In the genomic region with DNA sequence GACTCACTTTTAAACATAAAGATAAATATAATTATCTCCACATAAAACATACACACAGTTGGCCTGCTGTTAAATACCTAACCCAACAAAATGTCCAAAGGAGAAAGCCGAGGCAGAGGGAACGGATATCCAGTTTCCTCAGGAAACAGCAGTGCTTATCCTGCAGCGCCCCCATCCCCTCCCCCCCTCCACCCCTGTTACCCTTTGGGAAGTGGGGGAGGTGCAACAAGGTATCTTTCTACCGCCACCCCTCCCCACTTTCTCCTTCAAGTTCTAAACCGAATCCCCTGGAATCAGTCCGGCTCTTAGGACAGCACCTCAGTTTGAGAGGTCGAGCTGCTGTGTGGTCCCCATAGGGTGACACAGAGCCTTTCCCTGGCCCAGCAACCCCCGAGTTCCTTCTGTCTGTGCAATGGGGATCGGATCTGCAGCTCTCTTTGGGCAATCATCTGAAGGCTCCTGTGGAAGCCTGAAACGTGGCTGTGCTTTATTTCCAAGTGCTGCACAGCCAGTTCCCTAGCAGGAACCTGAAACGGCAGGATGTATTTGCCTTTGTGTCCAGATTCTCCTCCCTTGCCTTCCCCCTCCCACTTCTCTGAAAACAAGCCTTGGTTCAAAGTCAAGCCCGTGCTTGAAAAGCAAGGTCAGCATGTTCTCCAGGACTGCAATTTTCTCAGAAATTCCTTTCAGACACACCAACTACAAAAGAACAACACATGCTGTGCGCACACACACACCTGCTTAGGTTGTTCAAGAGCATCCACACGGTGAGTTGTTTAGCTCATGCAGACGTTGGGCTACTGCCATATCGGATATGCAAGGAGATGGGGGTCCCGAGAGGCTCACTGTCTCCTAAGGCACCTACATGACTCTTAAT, we compare ENCODE assay signal across 9 mouse cellular contexts. TPM values are rescaled to one million over a fixed set of nuclear protein-coding genes. Genes with fewer than 3 reads are reported as not detected.
DNase-seq lines count a peak whose midpoint lies in the region; ATAC-seq lines count a peak whose summit lies in the region.
"Had no signal": no experiment of that assay in that cellular context is flagged by ENCODE, and none has a peak within 500 bp of the region (broad histone marks: within the 10 kb centered on the region; RNA-seq: fewer than 3 reads in every experiment).

No protein-coding gene starts in this region.

- H3K27ac ChIP-seq in heart, embryonic 13.5 days (replicated peaks): peak overlapping the region; percentile 85
- H3K27ac ChIP-seq in limb, embryonic 13.5 days: peak overlapping the region; percentile 64

- peak overlapping the region; percentile 60 for H3K9ac ChIP-seq in heart, embryonic 13.5 days
- no peak overlapping the region for H3K9ac ChIP-seq in limb, embryonic 13.5 days

- H3K4me2 ChIP-seq in heart, embryonic 13.5 days: no peak overlapping the region
- no peak overlapping the region for H3K4me2 ChIP-seq in limb, embryonic 13.5 days (replicated peaks)

- peaks cover 61% of the 10 kb centered on the region for H3K36me3 ChIP-seq in heart, embryonic 13.5 days
- peaks cover 61% of the 10 kb centered on the region for H3K36me3 ChIP-seq in limb, embryonic 13.5 days

- H3K27me3 ChIP-seq in heart, embryonic 13.5 days (replicated peaks): no peaks in the 10 kb centered on the region
- no peaks in the 10 kb centered on the region for H3K27me3 ChIP-seq in limb, embryonic 13.5 days

- 31% methylated on average over 17 of the region's 17 CpGs for WGBS in heart, embryonic 13.5 days
- WGBS in limb, embryonic 13.5 days: 21% methylated on average over 17 of the region's 17 CpGs

- H3K4me3 ChIP-seq in heart, embryonic 13.5 days: no peak overlapping the region
- no peak overlapping the region for H3K4me3 ChIP-seq in limb, embryonic 13.5 days

- no peaks in the 10 kb centered on the region for H3K9me3 ChIP-seq in heart, embryonic 13.5 days
- H3K9me3 ChIP-seq in limb, embryonic 13.5 days: no peaks in the 10 kb centered on the region

- intact Hi-C loops in left cerebral cortex, postnatal 10 days (cut with DNase I): loop anchor here (5.0 kb wide), 1 partner anchor 187 kb away; no protein-coding TSS in a partner anchor

- no peak for ATAC-seq in heart, embryonic 13.5 days (ENCODE audit: extremely low read depth, insufficient number of reproducible peaks, low FRiP score, low TSS enrichment)
- no peak for ATAC-seq in limb, embryonic 13.5 days (ENCODE audit: low FRiP score, low read depth)

- peak; percentile 35 for DNase-seq in adrenal gland, postnatal 14 days
- DNase-seq in adrenal gland, postnatal 10 days: no peak
- DNase-seq in 416B (ENCODE audit: low read depth): peak; percentile 12
- no peak for DNase-seq in cerebellum, postnatal 10 days
- no peak for DNase-seq in spleen, postnatal 4 days (ENCODE audit: low spot score in 2 of 2)
- no peak for DNase-seq in left cerebral cortex, postnatal 10 days (ENCODE audit: extremely low spot score in 1 of 2, low spot score in 2 of 2)
- DNase-seq: cerebellum, postnatal 25 days had no signal

- H3K4me1 ChIP-seq in heart, embryonic 13.5 days: peaks cover 58% of the 10 kb centered on the region
- peaks cover 80% of the 10 kb centered on the region for H3K4me1 ChIP-seq in limb, embryonic 13.5 days

RNA-seq across cellular contexts. Expression of a gene that starts 17.6 kb away (rescaled TPM):
- total RNA-seq in adrenal gland, postnatal 14 days (2021): 70.7 and 76.7 TPM in 2 replicates
- 10 to 100 TPM; 68.5 to 75.2 TPM for total RNA-seq in adrenal gland, postnatal 10 days (2021)
- 145 and 181 TPM in 2 replicates for polyA plus RNA-seq in heart, embryonic 13.5 days (2015; fragmentation: Nextera tagmentation; extraction: Ambion mirVana)
- 163 and 165 TPM in 2 replicates for polyA plus RNA-seq in limb, embryonic 13.5 days (2015; fragmentation: Nextera tagmentation; extraction: Ambion mirVana)
- 10 to 100 TPM; 77.9 to 81.4 TPM for total RNA-seq in left cerebral cortex, postnatal 10 days (2021)

RNA-seq across cellular contexts. Expression of a gene that starts 50.3 kb away (rescaled TPM):
- total RNA-seq in adrenal gland, postnatal 14 days (2021): 25.5 and 39.6 TPM in 2 replicates
- total RNA-seq in adrenal gland, postnatal 10 days (2021): 10 to 100 TPM; 12.1 to 20.4 TPM
- polyA plus RNA-seq in heart, embryonic 13.5 days (2015; fragmentation: Nextera tagmentation; extraction: Ambion mirVana): 0.71 and 1.6 TPM in 2 replicates
- polyA plus RNA-seq in limb, embryonic 13.5 days (2015; fragmentation: Nextera tagmentation; extraction: Ambion mirVana): 0.13 and 0.24 TPM in 2 replicates
- 1 to 10 TPM; 3.8 to 3.9 TPM for total RNA-seq in left cerebral cortex, postnatal 10 days (2021)

RNA-seq across cellular contexts. Expression of a gene that starts 50.5 kb away (rescaled TPM):
- 24.3 and 27.3 TPM in 2 replicates for total RNA-seq in adrenal gland, postnatal 14 days (2021)
- 10 to 100 TPM; 19.2 to 22.0 TPM for total RNA-seq in adrenal gland, postnatal 10 days (2021)
- polyA plus RNA-seq in heart, embryonic 13.5 days (2015; fragmentation: Nextera tagmentation; extraction: Ambion mirVana): 15.3 and 16.3 TPM in 2 replicates
- 33.6 and 34.5 TPM in 2 replicates for polyA plus RNA-seq in limb, embryonic 13.5 days (2015; fragmentation: Nextera tagmentation; extraction: Ambion mirVana)
- total RNA-seq in left cerebral cortex, postnatal 10 days (2021): 10 to 100 TPM; 15.9 to 19.2 TPM

Comparison
In these comparisons a context has a peak if more than half of its experiments do, and no peak if none do; other contexts are left out.
1. DNase-seq: peak in adrenal gland, postnatal 14 days (single experiment) and 416B (single experiment); none in adrenal gland, postnatal 10 days (single experiment), cerebellum, postnatal 10 days (0 of 2), spleen, postnatal 4 days (0 of 2) and left cerebral cortex, postnatal 10 days (0 of 2).